Mouse (Mus musculus) neural tube, embryonic 13.5 days (tissue): ENCODE results near the gene Sh3bgrl3. TPM values are rescaled to one million over a fixed set of nuclear protein-coding genes. Genes with fewer than 3 reads are reported as not detected.
"Not testable (repeated sequence)": the region's sequence is repeated elsewhere in the genome, so short reads cannot be mapped to it uniquely, and the experiment has no call there.

Source experiments
- ATAC-seq: fragments of 200-750 bp; cut with Nextera tagmentation; 2 replicates; pipeline ENCODE4 v1.8.0; 2017; ENCODE audit warnings: low read depth, mild to moderate bottlenecking, moderate TSS enrichment, moderate library complexity
- H3K27ac ChIP-seq: fragments of 300-500 bp; sonication (generic); replicated peaks from 2 replicates; pipeline ENCODE4 v1.5.1; 2015; ENCODE audit warnings: moderate library complexity, mild to moderate bottlenecking, inconsistent platforms
- H3K27me3 ChIP-seq: fragments of 300-500 bp; sonication (generic); 2 replicates; pipeline ENCODE4 v1.6.1; 2015; ENCODE audit warnings: mild to moderate bottlenecking, inconsistent platforms
- H3K36me3 ChIP-seq: fragments of 300-500 bp; sonication (generic); 2 replicates; pipeline ENCODE4 v1.6.1; 2015; ENCODE audit warnings: mild to moderate bottlenecking, inconsistent platforms
- H3K4me1 ChIP-seq: fragments of 300-500 bp; sonication (generic); replicated peaks from 2 replicates; pipeline ENCODE4 v1.6.1; 2015; ENCODE audit warnings: inconsistent platforms
- H3K4me2 ChIP-seq: fragments of 300-500 bp; sonication (generic); 2 replicates; pipeline ENCODE4 v1.6.1; 2015; ENCODE audit warnings: inconsistent platforms, mild to moderate bottlenecking, moderate library complexity
- H3K4me3 ChIP-seq: fragments of 300-500 bp; sonication (generic); 2 replicates; pipeline ENCODE4 v1.5.1; 2015; ENCODE audit warnings: mild to moderate bottlenecking, inconsistent platforms
- H3K9ac ChIP-seq: fragments of 300-500 bp; sonication (generic); 2 replicates; pipeline ENCODE4 v1.6.1; 2015; ENCODE audit warnings: moderate library complexity, mild to moderate bottlenecking, inconsistent platforms
- H3K9me3 ChIP-seq: fragments of 300-500 bp; sonication (generic); 2 replicates; pipeline ENCODE4 v1.6.1; 2016; ENCODE audit warnings: inconsistent platforms
- WGBS: fragments of 180-500 bp; shearing (Covaris S2); methylation state at CpG from one replicate; pipeline ENCODE4 v1.1.7; 2015; 5-methylcytosine and 5-hydroxymethylcytosine counted together
- polyA plus RNA-seq: library from polyadenylated mRNA; unstranded; fragments of >200 nt; fragmentation: Nextera tagmentation; extraction: Ambion mirVana; gene quantifications from 2 replicates; pipeline ENCODE4 v1.2.1, GENCODE M21; 2015

Gene Sh3bgrl3
- polyA plus RNA-seq, 1 experiment from 2014 or later, result 425 TPM

DNA sequence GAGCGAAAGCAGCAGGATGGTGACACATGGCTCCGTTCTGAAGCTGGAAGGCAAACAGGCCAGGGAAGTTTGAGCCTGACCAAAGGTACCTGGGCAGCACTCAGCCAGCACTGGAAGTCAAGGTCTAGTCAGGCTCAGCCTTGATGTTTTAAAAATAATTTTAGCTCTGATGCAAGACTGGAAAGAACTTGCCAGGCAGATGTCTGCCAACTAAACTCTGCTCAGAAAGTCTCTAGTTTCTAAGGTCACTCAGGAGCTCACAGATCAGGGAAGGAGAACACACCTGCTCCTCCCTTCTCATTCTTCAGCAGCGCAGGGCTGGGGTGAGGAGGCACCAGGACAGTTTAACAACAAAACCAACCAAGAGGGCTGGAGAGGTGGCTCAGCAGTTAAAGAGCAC is 25.8 kb upstream of the Sh3bgrl3 start:
- no peak overlapping the region for H3K4me3 ChIP-seq
- no peaks in the 10 kb centered on the region for H3K27me3 ChIP-seq
- no peak overlapping the region for H3K4me2 ChIP-seq
- no peak overlapping the region for H3K27ac ChIP-seq
- ATAC-seq, result no peak
- H3K36me3 ChIP-seq, result peaks cover 44% of the 10 kb centered on the region
- H3K9ac ChIP-seq, result no peak overlapping the region
- WGBS, result 97% methylated on average over 3 of the region's 3 CpGs
- no peaks in the 10 kb centered on the region for H3K9me3 ChIP-seq
- H3K4me1 ChIP-seq, result no peaks in the 10 kb centered on the region

DNA sequence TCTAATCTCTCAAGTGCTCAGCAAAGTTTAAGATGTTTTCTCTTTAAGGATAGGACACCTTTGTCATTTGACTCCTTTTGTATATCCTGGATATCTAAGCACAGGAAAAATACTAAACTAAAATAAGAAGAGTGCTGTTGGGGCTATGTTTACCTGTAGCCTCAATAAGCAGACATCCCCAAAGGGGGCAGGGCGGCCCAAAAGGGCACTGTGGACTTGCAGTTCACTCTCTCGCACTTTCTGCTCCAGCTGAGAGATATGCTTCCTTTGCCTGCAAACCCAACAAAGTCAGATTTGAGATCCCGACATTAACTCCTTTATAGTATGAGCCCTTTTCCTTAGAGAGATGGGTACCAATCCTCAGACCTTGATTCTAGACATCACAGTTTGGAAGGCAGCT is 25.1 kb upstream of the Sh3bgrl3 start:
- H3K9ac ChIP-seq, result no peak overlapping the region
- H3K4me3 ChIP-seq, result no peak overlapping the region
- no peaks in the 10 kb centered on the region for H3K9me3 ChIP-seq
- H3K4me2 ChIP-seq, result no peak overlapping the region
- 97% methylated on average over 3 of the region's 3 CpGs for WGBS
- no peak overlapping the region for H3K27ac ChIP-seq
- ATAC-seq, result no peak
- H3K4me1 ChIP-seq, result no peaks in the 10 kb centered on the region
- H3K36me3 ChIP-seq, result peaks cover 51% of the 10 kb centered on the region
- no peaks in the 10 kb centered on the region for H3K27me3 ChIP-seq

DNA sequence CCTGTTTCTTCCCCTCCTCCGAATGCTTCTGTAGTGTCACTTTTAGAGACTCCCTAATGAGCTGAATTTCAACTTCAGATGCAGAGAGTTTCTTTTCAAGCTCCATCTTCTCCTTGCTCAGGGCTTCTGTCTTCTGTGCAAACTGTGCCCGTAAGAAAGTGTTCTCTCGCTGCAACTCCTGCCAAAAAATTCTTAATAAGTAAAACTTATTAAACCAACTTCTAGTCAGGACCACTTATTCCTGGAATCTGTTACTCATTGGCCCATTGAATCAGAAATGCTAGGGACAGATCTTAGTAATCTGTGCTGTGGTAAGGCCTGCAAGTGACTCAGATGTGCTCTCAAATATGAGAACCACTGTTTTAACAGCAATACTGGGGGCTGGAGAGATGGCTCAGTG is 23.5 kb upstream of the Sh3bgrl3 start:
- Histone ChIP-seq H3K4me3 (no peak overlapping the region), H3K36me3 (peaks cover 66% of the 10 kb centered on the region), H3K27me3 (no peaks in the 10 kb centered on the region), H3K27ac (no peak overlapping the region), H3K9ac (no peak overlapping the region), H3K4me1 (no peaks in the 10 kb centered on the region), H3K9me3 (no peaks in the 10 kb centered on the region), H3K4me2 (no peak overlapping the region)
- no peak for ATAC-seq
- whole genome bisulfite sequencing, result 90% methylated on average over 3 of the region's 3 CpGs

DNA sequence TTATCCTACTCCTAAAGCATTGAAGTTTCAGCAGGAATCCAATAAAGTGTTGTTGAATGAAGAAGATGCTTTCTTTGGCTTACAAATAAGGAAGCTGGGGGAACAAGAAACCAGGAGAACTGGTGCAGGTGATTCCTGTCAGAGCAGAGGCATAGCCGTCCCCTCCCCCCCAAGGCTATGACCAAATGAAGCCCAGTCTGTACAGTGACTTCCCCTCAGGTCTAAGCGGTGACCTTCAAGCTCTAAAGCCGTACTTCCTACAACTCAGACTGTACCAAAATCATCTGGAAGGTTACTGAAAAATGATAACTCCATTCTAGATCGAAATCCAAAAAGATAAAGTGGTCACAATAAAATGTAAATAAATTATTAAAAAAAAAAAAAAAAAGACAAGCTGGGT is 20.8 kb upstream of the Sh3bgrl3 start:
- Histone ChIP-seq H3K36me3 (peaks cover 65% of the 10 kb centered on the region), H3K4me2 (no peak overlapping the region), H3K9ac (no peak overlapping the region), H3K9me3 (no peaks in the 10 kb centered on the region), H3K4me3 (no peak overlapping the region), H3K27ac (no peak overlapping the region), H3K27me3 (no peaks in the 10 kb centered on the region), H3K4me1 (no peaks in the 10 kb centered on the region)
- 90% methylated on average over 4 of the region's 4 CpGs for WGBS
- ATAC-seq, result no peak

DNA sequence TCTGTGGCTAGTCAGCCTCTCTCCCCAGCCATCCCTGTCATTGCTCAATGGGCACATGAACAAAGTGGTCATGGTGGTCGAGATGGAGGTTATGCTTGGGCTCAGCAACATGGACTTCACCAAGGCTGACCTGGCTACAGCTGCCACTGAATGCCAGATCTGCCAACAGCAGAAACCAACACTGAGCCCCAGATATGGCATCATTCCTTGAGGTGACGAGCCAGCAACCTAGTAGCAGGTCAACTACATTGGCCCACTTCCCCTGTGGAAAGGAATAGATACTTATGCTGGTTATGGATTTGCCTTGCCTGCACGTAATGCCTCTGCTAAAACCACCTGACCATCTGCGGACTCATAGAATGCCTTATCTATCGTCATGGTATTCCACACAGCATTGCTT is 15.7 kb upstream of the Sh3bgrl3 start:
- H3K9me3 ChIP-seq, ATAC-seq, H3K27me3 ChIP-seq, H3K9ac ChIP-seq, H3K4me2 ChIP-seq, H3K4me1 ChIP-seq, H3K27ac ChIP-seq, H3K4me3 ChIP-seq: not testable (repeated sequence)
- WGBS, result 95% methylated on average over 5 of the region's 5 CpGs
- peaks cover 39% of the 10 kb centered on the region for H3K36me3 ChIP-seq

DNA sequence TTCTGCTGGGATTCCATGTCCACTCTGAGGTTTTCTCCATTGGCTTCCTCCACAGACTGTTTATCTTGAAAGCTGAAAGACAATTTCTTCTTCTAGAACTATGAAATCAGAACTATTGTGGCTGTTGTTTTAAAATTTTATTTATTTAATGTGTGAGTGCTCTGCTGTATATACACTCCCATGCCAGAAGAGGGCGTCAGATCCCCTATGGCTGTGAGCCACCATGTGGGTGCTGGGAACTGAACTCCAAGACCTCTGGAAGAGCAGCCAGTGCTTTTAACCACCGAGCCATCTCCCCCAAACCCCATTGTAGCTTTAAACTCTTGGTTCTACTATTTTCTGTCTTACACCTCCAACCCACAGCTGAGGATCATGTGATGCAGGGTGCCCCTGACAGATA is 10.3 kb upstream of the Sh3bgrl3 start:
- Histone ChIP-seq H3K9me3 (no peaks in the 10 kb centered on the region), H3K36me3 (peaks cover 17% of the 10 kb centered on the region; the same call in 1 of the 2 replicates), H3K27me3 (no peaks in the 10 kb centered on the region), H3K4me2 (no peak overlapping the region), H3K4me1 (no peaks in the 10 kb centered on the region), H3K27ac (no peak overlapping the region), H3K4me3 (no peak overlapping the region), H3K9ac (no peak overlapping the region)
- no peak for ATAC-seq
- WGBS, result 86% methylated on average over 2 of the region's 2 CpGs

DNA sequence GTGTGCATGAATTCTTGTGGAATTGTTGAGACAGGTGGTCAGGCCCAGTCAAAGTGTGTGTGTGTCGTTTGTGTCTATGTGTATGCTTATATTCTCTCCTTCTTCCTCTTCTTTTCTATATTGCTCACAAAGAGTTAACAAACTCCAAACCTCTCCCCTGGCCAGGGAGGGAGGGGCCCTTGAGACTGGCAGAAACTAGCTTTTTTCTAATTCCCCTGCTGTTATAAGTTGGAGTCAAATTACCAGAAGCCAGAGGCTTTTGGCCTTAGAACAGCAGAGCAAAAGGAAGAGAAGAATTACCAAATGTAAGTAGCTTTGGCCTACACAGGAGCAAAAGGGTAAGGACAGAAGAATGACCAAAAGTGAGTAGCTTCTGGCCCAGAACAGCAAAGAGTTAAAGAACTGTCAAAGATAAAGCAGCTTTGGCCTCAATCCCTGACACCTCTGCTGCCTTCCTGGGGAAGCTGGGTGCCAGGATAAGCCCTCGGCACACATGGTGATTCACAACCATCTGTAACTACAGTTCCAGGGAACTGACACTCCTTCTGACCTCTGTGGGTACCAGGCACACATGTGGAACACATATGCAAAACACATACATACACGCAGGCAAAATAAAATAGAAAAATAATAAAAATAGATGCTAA is 7.8 kb upstream of the Sh3bgrl3 start:
- Histone ChIP-seq H3K4me1 (no peaks in the 10 kb centered on the region), H3K4me3 (no peak overlapping the region), H3K4me2 (no peak overlapping the region), H3K36me3 (peaks cover 15% of the 10 kb centered on the region; the same call in 1 of the 2 replicates), H3K9ac (no peak overlapping the region), H3K27me3 (no peaks in the 10 kb centered on the region), H3K27ac (no peak overlapping the region), H3K9me3 (no peaks in the 10 kb centered on the region)
- 86% methylated on average over 3 of the region's 3 CpGs for WGBS
- ATAC-seq, result no peak

DNA sequence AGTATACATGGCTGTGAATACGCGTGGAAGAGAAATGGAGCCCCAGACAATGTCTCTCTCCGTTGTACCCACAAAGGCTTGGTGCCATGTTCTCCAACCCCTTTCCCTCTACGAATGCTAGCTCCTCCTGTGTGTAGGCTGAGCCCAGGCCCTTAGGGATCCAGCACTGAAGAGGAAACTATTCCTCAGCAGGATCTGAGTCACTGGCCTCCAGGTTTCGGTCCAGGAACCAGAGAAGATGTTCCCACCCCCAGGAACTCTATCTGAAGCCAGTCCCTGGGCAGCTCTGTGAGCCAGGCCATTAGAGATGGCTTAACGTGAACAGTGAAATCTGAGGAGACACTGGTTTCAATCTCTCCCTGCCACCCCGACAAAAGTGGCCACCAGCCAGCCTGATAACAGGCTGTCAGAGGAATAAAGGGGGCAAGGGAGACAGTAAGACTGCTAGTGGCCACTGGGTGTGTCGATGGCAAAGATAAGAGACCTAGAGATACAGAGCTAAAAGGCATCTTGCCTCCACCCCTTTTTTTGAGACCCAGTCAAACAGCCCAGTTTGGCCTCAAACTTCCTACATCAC is 4.0 kb upstream of the Sh3bgrl3 start:
- Histone ChIP-seq H3K27ac (no peak overlapping the region), H3K9me3 (no peaks in the 10 kb centered on the region), H3K27me3 (no peaks in the 10 kb centered on the region), H3K4me2 (no peak overlapping the region), H3K9ac (no peak overlapping the region), H3K4me1 (peaks cover 14% of the 10 kb centered on the region), H3K4me3 (no peak overlapping the region), H3K36me3 (peaks cover 20% of the 10 kb centered on the region)
- ATAC-seq, result no peak
- WGBS, result 89% methylated on average over 8 of the region's 8 CpGs

DNA sequence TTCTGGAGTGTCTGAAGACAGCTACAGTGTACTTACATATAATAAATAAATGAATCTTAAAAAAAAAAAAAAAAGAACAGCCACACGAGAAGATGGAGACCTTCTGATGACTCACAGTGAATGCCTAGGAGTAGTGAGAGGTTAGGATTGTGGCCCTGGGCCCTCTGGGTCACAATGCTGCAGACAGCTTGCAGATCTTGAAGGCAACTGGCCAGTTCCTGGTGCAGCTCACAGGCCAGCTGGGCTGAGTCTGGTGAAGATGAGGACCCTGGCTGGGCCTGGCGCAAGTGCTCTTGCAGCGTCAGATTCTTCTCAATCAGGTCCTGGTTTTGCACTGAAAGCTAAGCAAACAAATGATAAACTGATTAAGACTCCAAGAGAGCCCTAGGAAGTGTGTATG is 3.5 kb upstream of the Sh3bgrl3 start:
- no peak for ATAC-seq

DNA sequence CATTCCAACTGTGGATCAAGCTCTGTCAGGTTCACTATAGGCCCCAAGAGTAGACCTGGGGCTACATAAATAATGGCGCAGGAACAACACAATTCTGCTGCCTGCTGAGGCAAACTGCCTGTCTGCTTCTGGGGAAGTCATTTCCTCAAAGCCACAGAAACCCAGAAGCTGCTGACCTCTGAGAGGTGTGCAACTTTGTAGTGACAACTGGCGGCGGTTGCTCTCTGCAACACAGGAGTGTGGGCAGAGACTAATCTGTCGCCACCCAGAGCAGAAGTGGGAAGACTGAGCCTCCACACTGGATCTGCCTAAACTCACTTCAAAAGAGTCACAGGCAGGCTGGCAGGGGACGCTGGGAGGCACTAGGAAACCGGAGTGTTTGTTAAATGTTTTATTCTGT is 893 bp upstream of the Sh3bgrl3 start:
- Histone ChIP-seq H3K36me3 (peaks cover 11% of the 10 kb centered on the region; the same call in 1 of the 2 replicates), H3K9me3 (no peaks in the 10 kb centered on the region), H3K9ac (peak overlapping the region; percentile 94; the same call in 1 of the 2 replicates), H3K4me2 (peak overlapping the region; percentile 77), H3K27me3 (no peaks in the 10 kb centered on the region), H3K4me3 (peak overlapping the region; percentile 91; the same call in 1 of the 2 replicates), H3K27ac (no peak overlapping the region), H3K4me1 (peaks cover 26% of the 10 kb centered on the region)
- WGBS, result 52% methylated on average over 6 of the region's 6 CpGs
- ATAC-seq, result no peak

More for the DNA sequence above, 3.5 kb upstream of the Sh3bgrl3 start:
- no peaks in the 10 kb centered on the region for H3K9me3 ChIP-seq
- H3K9ac ChIP-seq, result no peak overlapping the region
- no peak overlapping the region for H3K4me2 ChIP-seq
- H3K4me3 ChIP-seq, result no peak overlapping the region
- 92% methylated on average over 3 of the region's 3 CpGs for WGBS
- no peaks in the 10 kb centered on the region for H3K27me3 ChIP-seq
- H3K4me1 ChIP-seq, result peaks cover 19% of the 10 kb centered on the region
- H3K27ac ChIP-seq, result no peak overlapping the region
- H3K36me3 ChIP-seq, result peaks cover 15% of the 10 kb centered on the region

DNA sequence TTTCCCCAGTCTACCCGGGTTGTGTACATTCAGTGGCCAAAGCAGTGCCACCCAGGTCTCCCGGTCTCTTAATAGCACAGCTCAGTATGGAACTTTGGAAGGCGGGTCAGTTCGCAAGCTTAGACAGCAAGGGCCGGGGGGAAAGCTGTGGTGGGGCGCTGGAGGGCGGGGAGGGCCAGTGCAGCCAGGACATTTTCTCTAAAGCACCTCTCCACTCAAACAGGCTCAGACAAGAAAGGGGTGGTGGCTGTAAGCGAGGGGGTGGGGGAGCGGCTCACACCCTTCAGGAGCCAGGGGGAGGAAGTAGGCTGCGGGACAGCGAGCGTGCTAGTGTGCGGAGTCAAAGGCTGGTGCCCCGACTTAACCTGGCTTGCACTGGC is 384 bp upstream of the Sh3bgrl3 start:
- Histone ChIP-seq H3K4me2 (peak overlapping the region; percentile 77), H3K27ac (peak overlapping the region; percentile 84), H3K36me3 (peaks cover 11% of the 10 kb centered on the region; the same call in 1 of the 2 replicates), H3K9me3 (no peaks in the 10 kb centered on the region), H3K4me1 (peaks cover 30% of the 10 kb centered on the region), H3K4me3 (peak overlapping the region; percentile 91), H3K27me3 (no peaks in the 10 kb centered on the region), H3K9ac (peak overlapping the region; percentile 94)
- peak; percentile 42 for ATAC-seq
- whole genome bisulfite sequencing, result 2% methylated on average over 14 of the region's 14 CpGs

DNA sequence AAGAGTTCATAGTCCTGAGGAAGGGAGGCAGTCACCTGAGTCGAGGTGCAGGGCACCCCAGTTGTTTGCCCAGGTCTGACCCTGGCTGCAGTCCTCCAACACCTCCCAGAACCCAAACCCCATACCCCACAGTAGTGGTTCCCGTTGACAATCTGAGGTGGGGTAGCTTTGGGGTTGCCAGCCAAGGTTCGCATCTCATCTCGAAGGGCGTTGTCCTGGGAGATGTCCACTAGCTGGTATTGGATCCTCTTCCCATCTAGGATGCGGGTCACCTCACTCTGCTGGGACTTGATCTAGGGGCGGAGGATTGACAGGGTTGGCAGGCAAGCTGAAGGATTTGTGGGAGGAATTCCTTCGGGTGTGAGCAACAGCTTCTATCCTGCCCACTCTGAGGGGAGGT is 796 bp downstream of the Sh3bgrl3 start:
- Histone ChIP-seq H3K4me2 (peak overlapping the region; percentile 77), H3K4me1 (peaks cover 32% of the 10 kb centered on the region), H3K9me3 (no peaks in the 10 kb centered on the region), H3K36me3 (peaks cover 11% of the 10 kb centered on the region; the same call in 1 of the 2 replicates), H3K9ac (peak overlapping the region; percentile 94), H3K27me3 (no peaks in the 10 kb centered on the region), H3K4me3 (peak overlapping the region; percentile 91), H3K27ac (no peak overlapping the region)
- 60% methylated on average over 8 of the region's 8 CpGs for WGBS
- no peak; the same call in 1 of the 2 replicates for ATAC-seq

DNA sequence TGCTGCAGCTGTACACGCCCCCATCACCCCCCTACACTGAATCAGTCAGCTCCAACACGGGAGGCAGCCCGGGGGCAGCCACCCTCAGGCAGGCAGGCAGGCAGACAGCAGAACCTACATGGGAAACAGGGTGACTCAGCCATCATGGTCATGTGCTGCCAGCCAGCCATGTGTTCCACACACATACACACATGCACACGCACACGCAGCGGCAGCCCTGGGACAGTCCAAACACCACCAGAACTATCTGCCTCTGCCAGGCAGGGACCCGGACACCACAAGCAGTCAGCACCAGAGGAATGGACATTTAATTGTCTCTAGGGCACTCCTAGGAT is 1.5 kb downstream of the Sh3bgrl3 start:
- Histone ChIP-seq H3K27ac (no peak overlapping the region), H3K9me3 (no peaks in the 10 kb centered on the region), H3K9ac (peak overlapping the region; percentile 94; the same call in 1 of the 2 replicates), H3K4me3 (no peak overlapping the region), H3K36me3 (peaks cover 11% of the 10 kb centered on the region; the same call in 1 of the 2 replicates), H3K4me1 (peaks cover 35% of the 10 kb centered on the region), H3K27me3 (no peaks in the 10 kb centered on the region), H3K4me2 (peak overlapping the region; percentile 77)
- WGBS, result 84% methylated on average over 7 of the region's 7 CpGs
- ATAC-seq, result no peak
